Mouse (Mus musculus) heart, postnatal 36 days (tissue): ENCODE data around the gene Ksr2. TPM values are rescaled to one million over a fixed set of nuclear protein-coding genes. Genes with fewer than 3 reads are reported as not detected.

ENCODE experiments used
- total RNA-seq, 2 experiments: library from RNA; stranded (reverse); gene quantifications; 2 replicates each; pipeline ENCODE4 v1.2.3; 2021

The Ksr2 gene
- total RNA-seq, 2 experiments from 2014 or later = 0.11 TPM; not detected in 1

Other genes starting within 250 kb of the Ksr2 start
- 100 to 1,000 TPM; 412 to 473 TPM for gene Pebp1, start 126.4 kb upstream of the Ksr2 start, total RNA-seq
- gene Vsig10, start 94.9 kb upstream of the Ksr2 start, total RNA-seq = 10 to 100 TPM; 10.3 to 12.3 TPM
- 100 to 1,000 TPM in 1 of 2 experiments, 10 to 100 TPM in 1; 97.1 to 104 TPM for gene Wsb2, start 56.7 kb upstream of the Ksr2 start, total RNA-seq
- 1 to 10 TPM; 2.7 to 5.2 TPM for gene Rfc5, start 25.0 kb upstream of the Ksr2 start, total RNA-seq